Mouse (Mus musculus) E14TG2a.4 (cell line): ENCODE data around the gene Calcoco1.

Experiments used
- CTCF ChIP-seq: conservative IDR thresholded peaks from 2 replicates; pipeline ENCODE4 v1.5.1; 2014; ENCODE audit warnings: low read length
- NANOG ChIP-seq: IDR thresholded peaks from 2 replicates; pipeline ENCODE4 v1.6.1; 2014; ENCODE audit warnings: borderline replicate concordance, low read length, mixed read lengths
- POU5F1 ChIP-seq: IDR thresholded peaks from 2 replicates; pipeline ENCODE4 v1.6.1; 2014; ENCODE audit warnings: low read length, borderline replicate concordance

- peak; percentile 71 for TF ChIP-seq CTCF
- TF ChIP-seq POU5F1: no peak
- TF ChIP-seq NANOG: no peak
Observed at GRCm38 (mm10) chr15:102698193-102698592, 23.8 kb downstream of the Calcoco1 start.
